Mouse (Mus musculus) ES-CJ7 (cell line): Measurements from ENCODE around the gene Rbpjl.

ENCODE experiments used
- DNase-seq: peaks from one replicate; pipeline ENCODE4 v3.0.0; 2011; ENCODE audit warnings: low read depth, low spot score

The Rbpjl gene

GRCm38 (mm10) chr2:164445399-164446085, 42.6 kb downstream of the Rbpjl start:
- no peak for DNase-seq

- DNase-seq, result no peak
These were observed 43.1 kb downstream of the Rbpjl start for GRCm38 (mm10) chr2:164446086-164446469.

DNA sequence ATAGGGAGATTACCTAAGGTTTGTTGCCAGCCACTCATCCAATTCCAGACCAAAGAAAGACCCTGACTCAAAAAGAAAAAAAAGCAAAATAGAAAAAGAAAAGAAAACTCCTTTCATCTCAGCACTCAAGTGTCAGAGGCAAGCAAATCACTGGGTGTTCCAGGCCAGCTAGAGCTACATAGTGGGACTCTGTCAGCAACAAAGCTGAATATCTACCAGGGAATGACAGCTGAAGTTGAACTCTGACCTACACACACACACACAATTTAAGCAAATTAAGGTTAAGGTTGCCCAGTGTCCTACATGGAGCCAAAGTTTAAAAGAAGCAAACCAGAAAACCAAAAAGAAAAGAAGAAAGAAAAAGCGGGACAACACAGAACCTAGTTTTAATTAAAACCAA, 45.2 kb downstream of the Rbpjl start:
- DNase-seq, result no peak

GRCm38 (mm10) chr2:164448921-164449320, 46.0 kb downstream of the Rbpjl start:
- DNase-seq, result no peak

- no peak for DNase-seq
These were observed 46.6 kb downstream of the Rbpjl start for GRCm38 (mm10) chr2:164449341-164450042.

GRCm38 (mm10) chr2:164452000-164452676, 49.2 kb downstream of the Rbpjl start:
- no peak for DNase-seq

- no peak for DNase-seq
These were observed 50.3 kb downstream of the Rbpjl start for GRCm38 (mm10) chr2:164453047-164453757.

GRCm38 (mm10) chr2:164453887-164454500, 51.1 kb downstream of the Rbpjl start:
- DNase-seq, result peak; percentile 23

DNA sequence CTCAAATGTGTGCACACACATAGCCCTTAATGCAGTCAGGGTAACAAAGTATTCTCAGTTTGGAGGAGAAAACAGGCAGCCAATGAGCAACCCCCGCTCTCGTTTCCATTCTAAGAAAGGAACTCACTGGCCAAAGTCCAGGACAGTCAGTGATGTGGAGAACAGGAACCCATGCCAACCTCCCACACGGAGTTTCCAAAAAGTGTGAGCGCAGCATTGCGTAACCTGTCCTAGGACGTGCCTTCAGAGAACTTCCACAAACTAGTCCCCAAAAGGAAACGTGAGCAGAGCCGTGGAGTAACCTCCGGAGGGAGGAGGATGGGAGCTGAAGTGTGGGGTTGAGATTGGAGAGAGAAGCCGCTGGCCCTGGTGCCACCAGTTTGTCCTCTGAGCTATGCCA, 51.9 kb downstream of the Rbpjl start:
- DNase-seq, result no peak

- DNase-seq, result peak; percentile 34
These were observed 52.7 kb downstream of the Rbpjl start for GRCm38 (mm10) chr2:164455421-164456190.

DNA sequence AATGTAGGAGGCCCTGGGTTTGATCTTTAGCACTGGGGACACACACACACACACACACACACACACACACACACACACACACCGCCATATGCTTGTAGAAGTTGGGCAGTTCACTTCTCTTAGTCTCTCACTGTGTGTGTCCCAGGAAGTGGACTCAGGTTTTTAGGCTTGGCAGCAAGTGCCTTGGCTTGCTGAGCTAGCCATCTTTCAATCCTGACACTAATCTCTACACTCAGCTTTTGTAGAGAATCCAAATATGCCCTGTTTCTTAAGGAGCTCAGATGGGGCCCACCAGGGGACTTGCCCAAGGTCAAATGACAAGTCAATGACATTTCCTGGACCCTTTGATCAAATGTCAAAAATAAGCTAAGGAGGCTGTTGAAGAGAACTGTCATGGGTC, 53.5 kb downstream of the Rbpjl start:
- no peak for DNase-seq

DNA sequence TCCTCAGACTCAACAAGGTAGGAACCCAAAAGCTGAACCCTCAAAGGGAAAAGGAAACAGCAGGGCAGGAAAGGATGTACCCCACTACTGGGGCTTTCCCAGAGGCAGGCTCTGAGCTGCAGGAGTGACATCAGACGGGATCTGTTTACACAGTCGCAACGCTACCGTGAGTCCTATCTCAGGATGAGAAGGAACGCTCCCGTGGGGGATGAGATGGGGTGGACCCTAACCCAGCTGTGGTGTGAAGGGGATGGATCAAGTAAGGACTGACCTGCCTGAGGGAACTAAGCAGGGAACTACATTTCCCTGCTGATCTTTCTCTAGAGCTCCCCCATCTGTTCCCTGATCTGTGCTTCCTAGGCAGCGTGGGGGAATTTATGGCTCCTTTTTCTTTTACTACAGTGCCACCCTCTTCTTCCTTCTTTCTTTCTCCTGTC, 53.9 kb downstream of the Rbpjl start, which contains the start of gene Sys1:
TSS of gene Sys1 (plus strand) at position 101 of the 437 bp plus-strand sequence.
- DNase-seq, result peak; percentile 35

GRCm38 (mm10) chr2:164457942-164458341, 55.0 kb downstream of the Rbpjl start:
- no peak for DNase-seq

GRCm38 (mm10) chr2:164458535-164458934, 55.6 kb downstream of the Rbpjl start:
- DNase-seq, result no peak

- peak; percentile 99 for DNase-seq
These were observed 58.0 kb downstream of the Rbpjl start, which contains the start of gene Gm20458 for GRCm38 (mm10) chr2:164460745-164461551. Gene Gm20458 (plus strand): TSS chr2:164460967.
